Mouse (Mus musculus) E14TG2a.4 (cell line): Measurements from ENCODE around the gene Mfsd4b1.

ENCODE experiments used
- CTCF ChIP-seq: conservative IDR thresholded peaks from 2 replicates; pipeline ENCODE4 v1.5.1; 2014; ENCODE audit warnings: low read length
- POU5F1 ChIP-seq: IDR thresholded peaks from 2 replicates; pipeline ENCODE4 v1.6.1; 2014; ENCODE audit warnings: low read length, borderline replicate concordance

DNA sequence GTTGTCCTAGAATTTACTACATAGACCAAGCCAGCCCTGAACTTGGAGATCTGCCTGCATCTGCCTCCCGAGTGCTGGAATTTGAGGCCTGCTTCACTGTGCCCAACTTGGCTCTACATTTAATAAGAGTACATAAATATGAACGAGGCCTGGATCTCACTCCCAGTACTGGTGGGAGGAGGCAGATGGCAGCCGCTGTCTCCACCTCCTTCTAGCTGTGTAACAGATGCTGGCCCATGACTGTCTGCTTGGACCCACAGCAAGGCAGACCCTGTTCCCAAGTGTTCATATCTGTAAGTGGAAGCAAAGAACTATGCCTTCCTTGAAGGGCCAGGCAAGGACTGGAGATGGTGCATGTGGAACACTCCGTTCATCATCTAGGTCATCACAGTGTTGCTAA, 28.8 kb upstream of the Mfsd4b1 start:
- TF ChIP-seq CTCF = no peak
- no peak for TF ChIP-seq POU5F1
